Mouse (Mus musculus) Patski (cell line): ENCODE measurements around the gene Nlgn1. TPM values are rescaled to one million over a fixed set of nuclear protein-coding genes. Genes with fewer than 3 reads are reported as not detected.

Experiments used
- ATAC-seq: fragments of 100-300 bp; one replicate; pipeline ENCODE4 v1.8.0; 2021
- CTCF ChIA-PET: fragments of 350-600 bp; sonication (Branson Sonifier 250); formaldehyde crosslinking; loops from one replicate; lab custom pipeline; 2022; ENCODE audit warnings: inconsistent platforms; lab: Charles Lee
- POLR2A ChIA-PET: fragments of 350-600 bp; sonication (Branson Sonifier 250); formaldehyde crosslinking; loops from one replicate; lab custom pipeline; 2022; ENCODE audit warnings: antibody characterized with exemption, inconsistent platforms; lab: Charles Lee
- DNase-seq: peaks from one replicate; pipeline ENCODE4 v3.0.0-alpha.2; 2011; ENCODE audit warnings: low read depth, low spot score
- H3K27me3 ChIP-seq: fragments of 371-371 bp; one replicate; pipeline ENCODE4 v1.5.1; 2021
- CTCF ChIP-seq: fragments of 100-300 bp; IDR thresholded peaks from one replicate; pipeline ENCODE4 v1.5.1; 2021
- in situ Hi-C: fragments of 300-500 bp; cut with MboI; formaldehyde crosslinking; loops from 3 replicates; pipeline ENCODE4 v1.11.1; 2018; ENCODE audit warnings: low pct_unique_long_range_greater_than_20kb, mixed read lengths
- polyA plus RNA-seq: library from polyadenylated mRNA; unstranded; gene quantifications from one replicate; pipeline ENCODE4 v1.2.3, GENCODE M21; 2021

Nlgn1 gene
- polyA plus RNA-seq, 1 experiment from 2014 or later, result 0.01 TPM

DNA sequence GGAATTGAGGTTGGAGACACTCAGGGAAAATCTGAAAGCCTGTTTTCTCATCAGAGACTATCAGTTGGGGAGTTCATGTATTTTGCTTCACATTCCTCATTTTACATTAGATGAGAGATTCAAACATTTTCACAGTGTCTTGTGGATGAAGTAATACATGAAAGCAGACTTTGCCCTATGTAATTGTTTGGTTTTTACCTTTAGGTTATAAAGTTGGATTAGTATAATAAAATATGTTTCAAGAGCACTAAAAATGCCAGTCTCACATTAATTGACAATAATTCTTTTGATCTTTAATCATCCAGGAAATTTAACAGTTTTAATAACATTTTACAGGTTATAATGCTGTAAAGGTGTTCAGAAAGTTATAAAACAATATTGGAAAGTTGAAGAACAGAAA is 262.9 kb downstream of the Nlgn1 start:
- in situ Hi-C loops, result no loop called here
- ChIA-PET POLR2A (no interaction called here), CTCF (no interaction called here)

DNA sequence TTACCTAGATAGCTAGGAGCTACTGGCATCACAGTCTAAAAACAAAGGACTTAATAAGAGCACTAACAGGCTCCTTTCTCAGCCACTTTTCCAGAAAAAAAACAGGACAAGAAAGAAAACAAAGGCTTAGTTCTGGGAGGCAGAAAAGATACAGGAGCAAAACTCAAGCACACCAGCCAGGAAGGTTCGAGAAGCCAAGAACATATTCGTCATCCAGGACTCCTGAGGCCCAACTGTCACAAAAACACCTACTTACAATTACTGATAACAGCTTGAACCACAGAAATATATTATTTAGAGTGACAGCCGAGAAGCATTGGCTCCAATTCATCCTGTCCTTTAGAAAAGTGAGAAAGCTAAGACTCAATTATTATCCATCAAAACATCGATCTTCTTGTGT is 281.5 kb downstream of the Nlgn1 start:
- ChIA-PET POLR2A (no interaction called here), CTCF (interaction anchor here (1.0 kb wide), 1 partner anchor 27 kb away, joined by 3 read pairs; no protein-coding TSS in a partner anchor)
- DNase-seq, result no peak
- no peak for ATAC-seq
- no peak for TF ChIP-seq CTCF
- in situ Hi-C loops, result no loop called here
- H3K27me3 ChIP-seq, result peaks cover 22% of the 10 kb centered on the region

More for the DNA sequence above, 262.9 kb downstream of the Nlgn1 start:
- ATAC-seq (no peak), DNase-seq (no peak)
- peaks cover 13% of the 10 kb centered on the region for H3K27me3 ChIP-seq
- no peak for TF ChIP-seq CTCF

DNA sequence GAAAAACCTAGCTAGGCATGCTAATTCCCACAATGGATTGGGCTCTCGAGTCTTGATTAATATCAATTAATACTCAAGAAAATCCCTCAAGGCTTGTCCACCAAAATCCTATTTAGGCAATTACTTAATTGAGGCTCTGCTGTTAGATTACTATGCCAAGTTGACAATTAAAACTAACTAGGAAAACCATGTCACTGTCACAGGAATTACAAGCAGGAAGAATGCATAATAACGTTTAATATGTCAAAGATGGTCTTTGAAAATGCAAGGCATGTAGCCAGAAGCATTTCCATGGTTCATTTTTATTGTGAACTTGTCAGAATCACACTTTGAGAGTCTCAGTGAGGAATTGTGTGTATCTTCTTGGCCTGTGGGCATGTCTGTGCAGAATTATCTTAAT is 289.3 kb downstream of the Nlgn1 start:
- ChIA-PET CTCF (no interaction called here), POLR2A (no interaction called here)
- no peak for ATAC-seq
- peaks cover 10% of the 10 kb centered on the region for H3K27me3 ChIP-seq
- no peak for DNase-seq
- in situ Hi-C loops, result no loop called here
- no peak for TF ChIP-seq CTCF

GRCm38 (mm10) chr3:26039696-26040095 is 292.6 kb downstream of the Nlgn1 start:
- ChIA-PET CTCF (interaction anchor here (0.9 kb wide), 1 partner anchor 20 kb away, joined by 3 read pairs; no protein-coding TSS in a partner anchor), POLR2A (no interaction called here)
- H3K27me3 ChIP-seq, result peaks cover 15% of the 10 kb centered on the region
- TF ChIP-seq CTCF, result no peak
- ATAC-seq, result no peak
- in situ Hi-C loops, result no loop called here
- no peak for DNase-seq

DNA sequence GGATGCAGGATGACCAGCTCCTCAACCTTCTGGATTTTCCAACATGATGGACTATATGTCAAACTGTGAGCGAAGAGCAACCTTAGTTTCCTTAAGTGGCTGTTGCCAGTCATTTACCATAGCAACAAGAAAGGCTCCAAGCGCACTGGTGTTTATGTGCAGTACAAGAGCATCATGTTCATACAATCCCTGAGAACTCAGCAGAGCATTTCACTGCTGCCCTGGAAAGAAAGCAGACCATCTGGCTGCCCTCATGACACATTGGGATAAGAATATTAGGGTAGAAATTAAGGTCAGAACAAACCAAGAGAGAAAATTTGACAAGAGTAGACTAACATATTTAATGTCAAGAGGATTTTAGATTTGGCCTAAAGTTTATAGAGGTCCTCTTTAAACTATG is 306.2 kb downstream of the Nlgn1 start:
- no peak for DNase-seq
- no peak for ATAC-seq
- in situ Hi-C loops, result no loop called here
- TF ChIP-seq CTCF, result no peak
- ChIA-PET POLR2A (no interaction called here), CTCF (no interaction called here)
- H3K27me3 ChIP-seq, result peaks cover 8% of the 10 kb centered on the region

GRCm38 (mm10) chr3:26023217-26023616 is 309.0 kb downstream of the Nlgn1 start:
- peaks cover 8% of the 10 kb centered on the region for H3K27me3 ChIP-seq
- ChIA-PET POLR2A (no interaction called here), CTCF (interaction anchor here (1.0 to 1.1 kb wide), 2 partner anchors 27 to 35 kb away, joined by 3 read pairs; no protein-coding TSS in a partner anchor)
- no peak for DNase-seq
- in situ Hi-C loops, result no loop called here
- no peak for TF ChIP-seq CTCF
- ATAC-seq, result no peak

DNA sequence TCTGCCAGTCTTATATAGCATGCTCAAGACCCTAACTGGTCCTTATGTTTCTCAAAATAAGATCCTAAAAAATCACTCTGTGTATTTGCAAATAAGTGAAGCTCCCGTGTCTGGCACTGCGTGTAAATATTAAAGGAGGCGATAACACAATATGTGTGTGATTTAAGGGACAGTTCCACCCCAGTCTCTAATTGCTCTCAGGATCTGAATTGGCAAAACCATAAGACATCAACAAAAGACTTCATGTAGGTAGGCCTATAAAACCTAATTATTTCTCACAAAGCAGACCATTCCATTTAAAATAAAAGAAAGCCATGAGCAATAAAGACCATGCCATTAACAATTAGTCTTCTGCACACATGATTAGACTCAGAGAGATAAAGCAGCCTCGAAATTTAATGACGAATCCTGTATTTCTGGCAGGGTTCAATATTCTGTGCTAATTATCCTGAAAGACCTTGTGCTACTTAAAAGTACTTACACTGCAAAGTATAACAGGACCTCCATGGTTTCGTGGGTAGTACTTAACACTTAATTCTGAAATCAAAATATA is 310.6 kb downstream of the Nlgn1 start:
- in situ Hi-C loops, result no loop called here
- no peak for ATAC-seq
- POLR2A ChIA-PET, result no interaction called here
- CTCF ChIA-PET, result no interaction called here
- no peak for TF ChIP-seq CTCF
- peaks cover 8% of the 10 kb centered on the region for H3K27me3 ChIP-seq
- no peak for DNase-seq

DNA sequence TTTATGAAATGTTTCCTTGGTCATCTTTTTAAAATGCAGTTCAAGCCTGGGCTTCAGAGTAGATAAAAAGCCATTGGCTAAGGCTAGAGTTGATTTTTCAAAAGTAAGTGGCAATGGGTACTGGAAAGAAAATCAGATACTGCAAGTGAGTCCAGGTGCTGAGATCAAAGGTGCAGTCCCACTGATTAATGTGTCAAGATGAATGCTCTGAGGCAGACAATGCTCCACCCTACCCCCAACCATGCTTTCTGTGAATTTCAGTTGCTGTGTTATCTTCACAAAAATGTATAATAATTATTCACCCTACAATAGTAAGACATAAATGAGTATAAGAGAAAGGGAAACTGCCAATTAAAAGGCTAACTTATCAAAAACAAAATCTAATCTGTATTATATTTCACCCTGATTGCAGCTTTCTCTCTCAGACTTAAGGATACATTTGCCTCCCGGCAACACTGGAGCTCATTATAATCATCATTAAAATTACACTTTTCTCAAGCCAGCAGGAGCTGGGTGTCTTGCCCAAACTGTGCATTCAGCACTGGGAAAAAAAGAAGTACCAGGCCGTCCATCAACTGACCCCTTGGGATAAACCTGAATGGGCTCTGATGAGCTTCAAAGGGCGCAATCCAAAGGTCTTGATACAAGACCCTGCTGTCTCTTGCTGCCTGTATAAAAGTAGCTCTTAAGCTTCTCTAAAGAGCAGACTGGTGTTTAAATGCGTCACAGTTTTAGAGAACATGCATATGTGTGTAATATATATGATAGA is 320.8 kb downstream of the Nlgn1 start:
- H3K27me3 ChIP-seq, result no peaks in the 10 kb centered on the region
- ChIA-PET POLR2A (no interaction called here), CTCF (interaction anchor here (1.5 kb wide), 1 partner anchor 23 kb away, joined by 3 read pairs; no protein-coding TSS in a partner anchor)
- ATAC-seq (no peak), DNase-seq (no peak)
- in situ Hi-C loops, result no loop called here
- no peak for TF ChIP-seq CTCF

- in situ Hi-C loops, result no loop called here
- ChIA-PET CTCF (interaction anchor here (1.2 kb wide), 2 partner anchors 12 to 15 kb away, joined by 3 read pairs; no protein-coding TSS in a partner anchor), POLR2A (no interaction called here)
- DNase-seq (no peak), ATAC-seq (no peak)
- no peak for TF ChIP-seq CTCF
- peaks cover 5% of the 10 kb centered on the region for H3K27me3 ChIP-seq
These were observed 329.2 kb downstream of the Nlgn1 start for GRCm38 (mm10) chr3:26002863-26003608.

DNA sequence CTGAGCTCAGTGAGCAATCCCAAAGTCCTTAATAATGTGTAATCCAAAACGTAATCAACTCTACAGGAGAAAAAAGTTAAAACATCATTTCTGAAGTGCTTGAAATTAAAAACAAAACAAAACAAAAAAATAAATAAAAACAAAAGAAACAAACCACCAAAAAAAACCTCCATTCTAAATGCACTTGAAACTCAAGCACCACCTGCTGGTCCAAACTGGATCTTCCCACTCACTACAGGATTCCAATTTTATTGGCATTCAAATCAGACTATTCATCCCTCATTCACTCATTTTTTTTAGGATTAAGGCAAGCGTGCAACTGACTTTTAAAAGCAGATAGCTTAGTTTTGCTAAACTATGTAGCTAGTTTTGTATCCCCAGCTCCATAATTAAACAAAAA is 329.9 kb downstream of the Nlgn1 start:
- POLR2A ChIA-PET, result no interaction called here
- TF ChIP-seq CTCF, result peak; percentile 25
- DNase-seq (no peak), ATAC-seq (no peak)
- H3K27me3 ChIP-seq, result peaks cover 5% of the 10 kb centered on the region
- in situ Hi-C loops, result no loop called here
- CTCF ChIA-PET, result interaction anchor here (1.2 kb wide), 2 partner anchors 11 to 15 kb away, joined by 3 read pairs; no protein-coding TSS in a partner anchor

GRCm38 (mm10) chr3:25967546-25967945 is 364.7 kb downstream of the Nlgn1 start:
- POLR2A ChIA-PET, result no interaction called here
- ATAC-seq, result no peak
- in situ Hi-C loops, result no loop called here
- CTCF ChIA-PET, result no interaction called here
- DNase-seq, result no peak
- H3K27me3 ChIP-seq, result no peaks in the 10 kb centered on the region
- TF ChIP-seq CTCF, result no peak
